Mouse (Mus musculus) testis, adult 2 months (tissue): ENCODE results near the gene Rtp2.

Experiments used
- CTCF ChIP-seq: fragments of 200-500 bp; IDR thresholded peaks from 2 replicates; pipeline ENCODE4 v1.5.1; 2012; ENCODE audit warnings: low read depth, mild to moderate bottlenecking, inconsistent platforms, low read length, moderate library complexity; ENCODE audit not compliant: control insufficient read depth, insufficient read depth, insufficient replicate concordance
- POLR2A ChIP-seq: fragments of 200-500 bp; IDR thresholded peaks from 2 replicates; pipeline ENCODE4 v1.6.1; 2012; ENCODE audit warnings: low read depth, mild to moderate bottlenecking, inconsistent platforms, low read length, moderate library complexity; ENCODE audit not compliant: control insufficient read depth

- TF ChIP-seq CTCF (peak; percentile 65; the same call in 1 of the 2 replicates), POLR2A (no peak)
Observed at GRCm38 (mm10) chr16:23898840-23899239, 33.4 kb downstream of the Rtp2 start.
